Mouse (Mus musculus): ENCODE results near the gene Ctcfl. TPM values are rescaled to one million over a fixed set of nuclear protein-coding genes. Genes with fewer than 3 reads are reported as not detected.

Ctcfl gene
- polyA plus RNA-seq, 1 experiment, result 0.12 TPM

- TF ChIP-seq POLR2A (IDR thresholded peaks at IDR 0.05; ENCODE audit: control insufficient read depth, extremely low read depth, insufficient read depth, low read length, poor library complexity) (no peak), CTCF (IDR thresholded peaks at IDR 0.05; ENCODE audit: borderline replicate concordance, control insufficient read depth, extremely low read depth, insufficient read depth, low read length, poor library complexity) (no peak)
- no peak for DNase-seq
- H3K4me1 ChIP-seq (replicated peaks; ENCODE audit: control insufficient read depth, insufficient read depth, low read length), result peaks cover 85% of the 10 kb centered on the region
- no peak overlapping the region for H3K27ac ChIP-seq (ENCODE audit: control insufficient read depth, insufficient read depth, low read length)
- H3K36me3 ChIP-seq (ENCODE audit: control insufficient read depth, insufficient read depth, low read length), result no peaks in the 10 kb centered on the region
- no peaks in the 10 kb centered on the region for H3K27me3 ChIP-seq (ENCODE audit: control insufficient read depth, insufficient read depth, low read length)
- WGBS, result 52% methylated on average over 11 of the region's 11 CpGs
- no peak overlapping the region for H3K4me3 ChIP-seq (ENCODE audit: control insufficient read depth, insufficient read depth, low read length)
Measured at GRCm38 (mm10) chr2:173056882-173057315, 62.4 kb downstream of the Ctcfl start.

- peak overlapping the region; percentile 36 for H3K27ac ChIP-seq (ENCODE audit: control insufficient read depth, insufficient read depth, low read length)
- WGBS, result 14% methylated on average over 10 of the region's 10 CpGs
- no peak overlapping the region for H3K4me3 ChIP-seq (ENCODE audit: control insufficient read depth, insufficient read depth, low read length)
- no peak for DNase-seq
- H3K27me3 ChIP-seq (ENCODE audit: control insufficient read depth, insufficient read depth, low read length), result no peaks in the 10 kb centered on the region
- no peak for TF ChIP-seq POLR2A (IDR thresholded peaks at IDR 0.05; ENCODE audit: control insufficient read depth, extremely low read depth, insufficient read depth, low read length, poor library complexity)
- no peak for TF ChIP-seq CTCF (IDR thresholded peaks at IDR 0.05; ENCODE audit: borderline replicate concordance, control insufficient read depth, extremely low read depth, insufficient read depth, low read length, poor library complexity)
- H3K36me3 ChIP-seq (ENCODE audit: control insufficient read depth, insufficient read depth, low read length), result no peaks in the 10 kb centered on the region
- H3K4me1 ChIP-seq (replicated peaks; ENCODE audit: control insufficient read depth, insufficient read depth, low read length), result peaks cover 82% of the 10 kb centered on the region
Measured at GRCm38 (mm10) chr2:173056303-173056881, 62.9 kb downstream of the Ctcfl start.

GRCm38 (mm10) chr2:173053846-173054245 is 65.5 kb downstream of the Ctcfl start:
- TF ChIP-seq CTCF (IDR thresholded peaks at IDR 0.05; ENCODE audit: borderline replicate concordance, control insufficient read depth, extremely low read depth, insufficient read depth, low read length, poor library complexity) (no peak), POLR2A (IDR thresholded peaks at IDR 0.05; ENCODE audit: control insufficient read depth, extremely low read depth, insufficient read depth, low read length, poor library complexity) (no peak)
- Histone ChIP-seq H3K4me1 (replicated peaks; ENCODE audit: control insufficient read depth, insufficient read depth, low read length) (peaks cover 82% of the 10 kb centered on the region), H3K27me3 (ENCODE audit: control insufficient read depth, insufficient read depth, low read length) (no peaks in the 10 kb centered on the region), H3K4me3 (ENCODE audit: control insufficient read depth, insufficient read depth, low read length) (no peak overlapping the region), H3K36me3 (ENCODE audit: control insufficient read depth, insufficient read depth, low read length) (no peaks in the 10 kb centered on the region), H3K27ac (ENCODE audit: control insufficient read depth, insufficient read depth, low read length) (peak overlapping the region; percentile 63; the same call in 1 of the 2 replicates)
- DNase-seq, result peak; percentile 68
- WGBS, result 19% methylated on average over 6 of the region's 6 CpGs

GRCm38 (mm10) chr2:173052881-173053280 is 66.4 kb downstream of the Ctcfl start:
- WGBS, result 97% methylated on average over 8 of the region's 8 CpGs

GRCm38 (mm10) chr2:173050604-173051382 is 68.5 kb downstream of the Ctcfl start:
- 76% methylated on average over 8 of the region's 8 CpGs for WGBS
- H3K4me1 ChIP-seq (replicated peaks; ENCODE audit: control insufficient read depth, insufficient read depth, low read length), result peaks cover 75% of the 10 kb centered on the region

More at GRCm38 (mm10) chr2:173052881-173053280, 66.4 kb downstream of the Ctcfl start:
- Histone ChIP-seq H3K4me3 (ENCODE audit: control insufficient read depth, insufficient read depth, low read length) (no peak overlapping the region), H3K36me3 (ENCODE audit: control insufficient read depth, insufficient read depth, low read length) (no peaks in the 10 kb centered on the region), H3K4me1 (replicated peaks; ENCODE audit: control insufficient read depth, insufficient read depth, low read length) (peaks cover 78% of the 10 kb centered on the region), H3K27ac (ENCODE audit: control insufficient read depth, insufficient read depth, low read length) (no peak overlapping the region), H3K27me3 (ENCODE audit: control insufficient read depth, insufficient read depth, low read length) (no peaks in the 10 kb centered on the region)
- TF ChIP-seq CTCF (IDR thresholded peaks at IDR 0.05; ENCODE audit: borderline replicate concordance, control insufficient read depth, extremely low read depth, insufficient read depth, low read length, poor library complexity), result no peak
- TF ChIP-seq POLR2A (IDR thresholded peaks at IDR 0.05; ENCODE audit: control insufficient read depth, extremely low read depth, insufficient read depth, low read length, poor library complexity), result no peak
- DNase-seq, result no peak

GRCm38 (mm10) chr2:173049817-173050216 is 69.5 kb downstream of the Ctcfl start:
- no peak overlapping the region for H3K27ac ChIP-seq (ENCODE audit: control insufficient read depth, insufficient read depth, low read length)
- no peak for DNase-seq
- 81% methylated on average over 6 of the region's 6 CpGs for WGBS
- TF ChIP-seq CTCF (IDR thresholded peaks at IDR 0.05; ENCODE audit: borderline replicate concordance, control insufficient read depth, extremely low read depth, insufficient read depth, low read length, poor library complexity) (no peak), POLR2A (IDR thresholded peaks at IDR 0.05; ENCODE audit: control insufficient read depth, extremely low read depth, insufficient read depth, low read length, poor library complexity) (no peak)
- peaks cover 71% of the 10 kb centered on the region for H3K4me1 ChIP-seq (replicated peaks; ENCODE audit: control insufficient read depth, insufficient read depth, low read length)
- H3K36me3 ChIP-seq (ENCODE audit: control insufficient read depth, insufficient read depth, low read length), result no peaks in the 10 kb centered on the region
- H3K4me3 ChIP-seq (ENCODE audit: control insufficient read depth, insufficient read depth, low read length), result no peak overlapping the region
- H3K27me3 ChIP-seq (ENCODE audit: control insufficient read depth, insufficient read depth, low read length), result no peaks in the 10 kb centered on the region

More at GRCm38 (mm10) chr2:173050604-173051382, 68.5 kb downstream of the Ctcfl start:
- TF ChIP-seq CTCF (IDR thresholded peaks at IDR 0.05; ENCODE audit: borderline replicate concordance, control insufficient read depth, extremely low read depth, insufficient read depth, low read length, poor library complexity) (no peak), POLR2A (IDR thresholded peaks at IDR 0.05; ENCODE audit: control insufficient read depth, extremely low read depth, insufficient read depth, low read length, poor library complexity) (no peak)
- Histone ChIP-seq H3K4me3 (ENCODE audit: control insufficient read depth, insufficient read depth, low read length) (no peak overlapping the region), H3K27ac (ENCODE audit: control insufficient read depth, insufficient read depth, low read length) (no peak overlapping the region), H3K36me3 (ENCODE audit: control insufficient read depth, insufficient read depth, low read length) (no peaks in the 10 kb centered on the region), H3K27me3 (ENCODE audit: control insufficient read depth, insufficient read depth, low read length) (no peaks in the 10 kb centered on the region)
- no peak for DNase-seq

Measured in thymus, adult 2 months (tissue).